Mouse (Mus musculus): ENCODE measurements at regions not wholly inside any gene's neighbourhood (a gene's known extent, or its start where the extent isn't known, plus 50 kb on each side); places are given as distances from the start of the nearest gene placed in this dataset.
"Not testable (repeated sequence)": the region's sequence is repeated elsewhere in the genome, so short reads cannot be mapped to it uniquely, and the experiment has no call there.

- CTCF ChIA-PET: interaction anchor here in 3 of 4 experiments (0.6 to 0.9 kb wide), 5 partner anchors 9 to 548 kb away, joined by 3 to 5 read pairs (median 3); no protein-coding TSS in a partner anchor
- POLR2A ChIA-PET: interaction anchor here in 1 of 4 experiments (0.9 to 1.2 kb wide), 4 partner anchors 24 to 242 kb away, joined by 3 to 4 read pairs (median 3); no protein-coding TSS in a partner anchor
These were observed 124.4 kb downstream of the Melk start for GRCm38 (mm10) chr4:44424831-44425704.

- POLR2A ChIA-PET: interaction anchor here in 1 of 4 experiments (0.6 kb wide), 1 partner anchor 560 kb away, joined by 6 read pairs; no protein-coding TSS in a partner anchor
These were observed 133.9 kb downstream of the Melk start for GRCm38 (mm10) chr4:44434593-44434992.

GRCm38 (mm10) chr4:44445511-44445910 lies 144.8 kb downstream of the Melk start:
- CTCF ChIA-PET: no interaction called here

More at GRCm38 (mm10) chr4:44434593-44434992, 133.9 kb downstream of the Melk start:
- CTCF ChIA-PET: interaction anchor here in 3 of 4 experiments (0.5 to 1.4 kb wide), 10 partner anchors 9 to 325 kb away, joined by 3 to 5 read pairs (median 4); no protein-coding TSS in a partner anchor

GRCm38 (mm10) chr4:44450881-44451532 lies 150.3 kb downstream of the Melk start:
- ChIA-PET CTCF (no interaction called here), POLR2A (interaction anchor here in 1 of 4 experiments (0.6 kb wide), 2 partner anchors 22 to 480 kb away, joined by 3 to 6 read pairs; no protein-coding TSS in a partner anchor)

More at GRCm38 (mm10) chr4:44445511-44445910, 144.8 kb downstream of the Melk start:
- POLR2A ChIA-PET: no interaction called here

GRCm38 (mm10) chr4:44452043-44452618 lies 151.5 kb downstream of the Melk start:
- POLR2A ChIA-PET: interaction anchor here in 1 of 4 experiments (0.6 kb wide), 1 partner anchor 1264 kb away, joined by 4 read pairs; no protein-coding TSS in a partner anchor

GRCm38 (mm10) chr4:44453552-44453951 lies 152.9 kb downstream of the Melk start:
- ChIA-PET POLR2A (no interaction called here), CTCF (no interaction called here)

More at GRCm38 (mm10) chr4:44452043-44452618, 151.5 kb downstream of the Melk start:
- CTCF ChIA-PET: no interaction called here

- ChIA-PET POLR2A (interaction anchor here in 1 of 4 experiments (0.5 to 0.6 kb wide), 2 partner anchors 69 to 248 kb away, joined by 3 read pairs; no protein-coding TSS in a partner anchor), CTCF (no interaction called here)
These were observed 155.2 kb downstream of the Melk start for GRCm38 (mm10) chr4:44455851-44456250.

GRCm38 (mm10) chr4:44473511-44473910 lies 172.8 kb downstream of the Melk start:
- CTCF ChIA-PET: not testable (repeated sequence)
- POLR2A ChIA-PET: interaction anchor here (0.5 to 1.7 kb wide), 14 partner anchors 9 to 1202 kb away, joined by 3 to 5 read pairs (median 3); partner anchors contain the start of gene Zcchc7 (in 1 of the 4)
